Mouse (Mus musculus) layer of hippocampus, adult 9-10 months (tissue): ENCODE measurements at regions not wholly inside any gene's neighbourhood (a gene's known extent, or its start where the extent isn't known, plus 50 kb on each side); places are given as distances from the start of the nearest gene placed in this dataset.

Source experiments
- DNase-seq: peaks from one replicate; pipeline ENCODE4 v3.0.0; 2022; ENCODE audit warnings: low spot score

DNA sequence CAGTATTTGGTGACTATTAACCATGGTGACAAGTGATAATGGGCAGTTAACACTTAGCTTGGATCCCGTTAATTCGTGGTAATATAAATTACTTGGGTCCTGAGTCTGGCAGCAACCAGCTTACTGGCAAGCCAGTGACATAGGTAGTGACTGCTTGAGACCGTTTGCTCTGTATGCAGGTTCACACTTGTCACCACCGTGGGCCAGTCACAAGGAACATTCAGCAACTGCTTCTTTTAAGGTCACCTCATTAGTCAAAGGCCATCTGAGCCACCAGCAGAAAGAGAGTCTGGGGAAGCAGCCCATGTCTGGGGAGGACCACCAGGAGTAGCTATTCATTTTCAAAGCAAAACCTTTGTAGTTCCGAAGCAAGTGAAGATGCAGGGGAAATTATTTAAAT is 220.3 kb upstream of the Mgmt start:
- no peak for DNase-seq

DNA sequence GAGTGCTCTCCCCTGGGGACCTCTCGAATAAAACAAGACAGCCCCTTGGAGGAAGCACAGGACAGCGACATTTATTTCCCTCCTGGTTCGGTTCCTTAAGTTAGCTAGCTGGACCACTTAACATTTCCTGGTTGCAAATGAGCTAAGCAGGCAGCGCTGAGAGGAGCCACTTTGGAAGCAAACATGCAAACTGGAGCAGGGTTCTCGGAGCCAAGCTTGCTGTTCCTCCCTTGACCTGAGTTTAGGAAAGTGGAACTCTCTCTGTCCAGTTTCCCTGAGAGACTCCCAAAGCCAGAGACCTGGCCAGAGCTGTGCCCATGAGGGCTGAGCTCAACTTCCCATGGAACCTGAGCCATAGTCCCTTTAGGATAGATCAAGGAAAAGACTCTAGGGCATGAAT is 219.4 kb upstream of the Mgmt start:
- DNase-seq, result no peak

DNA sequence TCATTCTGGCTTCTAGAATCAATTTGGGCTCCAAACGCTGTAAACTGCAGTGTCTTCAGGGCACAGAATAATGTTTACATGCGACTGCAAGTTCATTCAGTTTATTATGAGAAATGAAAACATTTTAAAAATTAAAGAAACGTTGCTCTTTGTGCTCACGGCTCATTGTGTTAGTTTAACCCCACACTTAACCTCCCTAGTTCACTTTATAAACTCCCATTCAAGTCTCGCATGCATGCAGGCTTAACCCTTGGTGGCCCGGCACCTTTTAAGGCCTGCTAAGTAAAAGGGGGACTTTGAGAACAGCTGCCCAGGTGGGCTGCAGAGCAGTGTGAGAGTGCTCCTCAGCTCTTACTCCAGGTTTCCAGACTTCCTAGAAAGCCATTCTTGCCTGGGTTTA is 218.3 kb upstream of the Mgmt start:
- no peak for DNase-seq

DNA sequence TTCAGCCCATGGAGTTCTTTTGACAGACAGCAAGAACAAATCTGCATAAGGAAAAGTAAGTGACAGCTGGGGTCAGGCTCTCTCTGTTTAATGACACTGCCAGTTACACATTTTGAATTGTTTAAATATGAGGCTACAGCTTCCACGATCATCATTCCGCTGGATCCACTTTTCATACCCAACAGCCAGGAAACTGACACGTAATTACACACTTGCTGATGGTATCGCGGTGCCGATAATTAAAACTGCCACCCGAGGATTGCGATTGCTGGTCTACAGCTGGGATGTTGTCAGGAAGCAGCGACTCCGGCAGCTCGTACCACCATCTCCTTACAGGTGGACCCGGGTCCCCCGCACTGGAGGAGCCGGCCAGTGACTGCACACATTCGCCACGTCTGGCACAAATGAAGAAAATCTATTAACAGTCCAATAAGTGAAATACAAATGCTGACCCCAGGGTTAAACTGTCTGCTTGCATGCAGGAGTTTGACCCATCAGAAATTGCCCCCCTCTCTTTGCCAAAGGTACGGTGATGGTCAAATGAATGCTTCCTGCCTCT is 217.3 kb upstream of the Mgmt start:
- DNase-seq, result no peak

DNA sequence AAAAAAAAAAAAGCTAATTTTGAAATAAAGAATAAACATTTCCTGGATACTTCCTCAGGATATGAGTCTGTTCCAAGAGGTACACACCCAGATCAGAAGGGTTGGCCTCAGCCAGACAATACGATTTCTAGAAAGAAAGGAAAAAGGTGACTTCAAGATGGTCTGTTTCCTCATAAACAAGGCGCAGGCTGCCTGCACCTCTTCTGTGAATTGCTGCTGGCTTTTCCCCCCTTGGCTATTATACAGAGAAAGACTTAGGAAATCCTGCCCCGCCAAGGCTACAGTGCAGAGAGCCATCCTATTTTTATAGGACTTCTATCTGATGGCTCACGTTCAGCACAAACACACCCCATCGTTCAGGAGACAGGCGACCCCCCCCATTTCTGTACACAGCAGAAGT is 204.8 kb upstream of the Mgmt start:
- no peak for DNase-seq

DNA sequence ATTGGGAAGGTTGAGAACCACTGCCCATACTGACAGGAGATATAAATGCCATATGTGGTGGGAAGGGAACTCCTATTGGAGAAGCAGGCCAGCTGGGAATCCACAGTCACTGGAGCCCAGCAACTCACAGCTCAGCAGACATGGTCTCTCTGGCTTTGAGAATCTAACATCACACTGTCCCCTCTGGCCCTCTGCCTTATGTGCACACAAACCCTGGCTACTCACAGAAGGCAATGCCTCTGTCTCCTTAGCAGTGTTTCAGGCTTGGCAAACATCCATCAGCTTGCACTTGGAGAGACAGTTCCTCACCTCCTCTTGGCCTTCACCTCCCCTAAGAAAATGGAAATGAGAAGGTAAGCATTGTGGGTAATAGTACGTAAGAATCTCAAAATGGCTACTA is 188.2 kb upstream of the Mgmt start:
- DNase-seq, result no peak

DNA sequence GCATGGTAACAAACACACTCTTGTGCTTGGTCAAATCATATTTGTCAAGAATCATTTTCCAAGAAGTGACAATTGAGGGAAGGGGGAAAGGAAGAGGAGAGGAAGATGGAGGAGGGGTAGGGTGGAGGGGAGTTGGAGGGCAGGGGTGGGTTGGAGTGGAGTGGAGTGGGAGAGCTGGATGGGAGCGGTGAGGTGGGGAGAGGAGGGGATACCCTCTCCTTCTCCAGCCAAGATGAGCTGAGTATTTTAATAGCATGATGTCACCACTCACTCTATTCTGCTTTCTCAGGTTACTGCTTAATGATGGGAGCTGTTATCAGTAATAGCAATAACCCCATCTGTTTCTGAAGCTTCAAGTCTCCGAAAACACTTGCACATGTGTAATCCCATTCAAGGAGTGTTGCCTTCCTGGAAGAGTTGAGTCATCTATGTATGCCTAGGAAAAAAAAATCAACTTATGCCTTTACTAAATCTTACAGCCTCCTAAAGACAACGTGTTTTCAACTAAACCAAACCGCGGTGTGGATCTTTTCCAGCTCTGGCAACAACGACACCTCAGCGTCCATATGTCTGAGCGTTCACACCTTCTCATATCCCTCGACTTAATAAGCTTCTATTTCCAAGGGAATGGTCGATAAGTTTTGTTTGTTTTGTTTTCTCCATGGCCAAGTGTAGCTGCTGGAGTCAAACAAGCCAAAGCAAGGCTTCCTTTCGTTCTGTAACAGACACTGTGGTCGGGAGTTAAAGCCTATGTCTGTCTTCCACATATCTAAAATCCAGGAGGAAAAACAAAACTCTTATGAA is 187.0 kb upstream of the Mgmt start:
- DNase-seq, result no peak

DNA sequence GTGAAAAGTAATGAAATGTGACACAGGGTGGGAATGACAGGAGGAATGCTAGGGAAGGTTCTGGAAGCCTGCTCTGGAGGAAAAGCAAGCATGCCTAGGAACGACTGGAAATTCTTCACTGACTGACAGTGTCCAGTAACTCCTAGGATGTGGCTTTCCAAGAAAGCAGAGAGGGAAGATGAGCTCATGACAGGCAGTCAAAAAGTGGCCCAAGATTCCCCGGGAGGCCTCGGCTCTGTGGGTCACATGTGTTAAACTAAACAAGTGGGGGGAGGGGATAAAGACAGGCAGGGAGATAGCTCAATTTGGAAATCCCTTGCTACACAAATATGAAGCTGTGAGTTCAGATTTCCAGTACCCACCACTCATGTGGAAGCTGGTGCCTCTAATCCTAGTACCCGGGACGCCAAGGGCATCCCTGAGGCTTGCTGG is 186.4 kb upstream of the Mgmt start:
- DNase-seq, result no peak

DNA sequence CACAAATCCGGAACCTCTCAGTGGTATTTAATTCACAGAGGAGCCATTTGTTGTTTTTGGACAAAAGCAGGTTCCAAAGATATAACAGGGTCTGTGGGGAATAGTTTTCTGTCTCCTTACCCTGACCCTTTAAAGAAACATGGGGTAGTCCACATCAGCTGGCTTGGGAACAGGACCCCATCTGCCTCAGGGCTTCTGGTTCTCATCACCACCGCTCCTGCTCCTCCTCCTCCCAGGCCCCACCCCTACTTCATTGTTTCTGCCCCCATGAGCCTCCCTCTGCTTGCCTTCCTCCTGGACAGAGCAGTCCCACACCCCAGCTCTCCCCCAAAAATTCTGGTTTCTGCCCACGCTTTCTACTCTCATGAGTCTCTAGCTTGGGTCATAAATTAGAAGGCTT is 183.8 kb upstream of the Mgmt start:
- DNase-seq, result no peak

DNA sequence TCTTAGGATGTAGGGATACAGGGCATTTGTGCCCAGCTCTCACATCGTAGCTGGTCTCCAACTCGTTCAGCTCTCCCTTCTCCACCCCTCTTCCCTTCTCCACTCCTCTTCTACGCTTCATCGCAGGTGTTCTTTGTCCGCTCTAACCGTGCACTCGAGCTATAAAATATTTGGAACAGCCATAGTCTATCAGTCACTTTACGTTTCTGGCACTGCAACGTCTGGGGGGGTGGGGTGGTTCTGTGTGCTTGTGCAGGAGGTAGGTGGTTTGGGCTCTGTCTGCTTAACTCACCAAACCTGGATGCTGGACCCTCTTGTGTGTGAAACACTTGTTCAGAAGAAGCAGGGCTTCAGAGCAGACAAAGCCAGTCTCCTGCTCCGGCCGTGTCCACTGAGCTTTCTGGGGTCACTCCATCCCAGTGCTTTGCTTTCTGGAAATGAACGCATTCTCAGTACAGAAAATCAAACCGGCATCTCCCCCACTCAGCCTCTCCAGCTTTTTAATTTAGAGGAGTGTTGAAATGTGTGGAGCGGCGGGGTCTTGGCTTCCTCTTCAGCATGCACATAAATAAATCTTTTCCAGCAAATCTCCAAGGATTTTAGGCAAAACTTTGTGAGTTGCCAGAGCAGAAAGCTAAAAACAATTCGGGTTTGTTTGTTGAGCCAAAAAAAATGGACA is 181.3 kb upstream of the Mgmt start:
- no peak for DNase-seq

DNA sequence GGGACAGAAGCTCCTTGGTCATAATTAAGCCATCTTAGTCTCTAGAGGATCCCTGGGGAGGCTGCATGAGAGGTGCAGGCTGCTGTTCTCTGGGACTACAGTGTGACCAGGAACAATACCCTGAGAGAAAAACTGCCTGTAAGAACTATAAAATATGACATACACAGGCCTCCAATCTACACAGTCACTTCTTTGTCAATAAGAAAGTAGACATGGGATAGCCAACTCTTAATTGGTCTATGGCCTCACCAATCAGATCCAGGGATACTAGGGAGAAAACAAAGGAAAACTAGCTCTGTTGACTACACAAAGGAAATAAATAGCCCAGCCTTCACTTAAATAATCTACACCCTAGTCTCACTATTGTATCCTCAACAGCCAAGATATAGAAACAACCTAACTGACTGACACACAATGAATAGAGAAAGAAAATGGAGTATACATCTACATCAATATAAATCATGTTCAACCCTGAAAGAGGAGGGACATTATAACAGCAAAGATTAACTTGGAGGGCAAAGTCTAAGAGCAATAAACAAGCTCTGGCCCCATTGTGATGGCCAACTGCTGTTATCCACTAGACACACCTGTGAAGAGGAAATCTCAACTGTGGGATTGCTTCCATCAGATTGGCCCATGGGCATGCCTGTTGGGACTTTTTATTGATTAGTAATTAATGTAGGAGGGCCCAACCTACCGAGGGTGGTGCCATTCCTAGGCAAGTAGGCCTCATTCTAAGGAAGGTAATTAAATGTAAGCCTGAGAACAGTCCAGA is 166.6 kb upstream of the Mgmt start:
- DNase-seq, result no peak

DNA sequence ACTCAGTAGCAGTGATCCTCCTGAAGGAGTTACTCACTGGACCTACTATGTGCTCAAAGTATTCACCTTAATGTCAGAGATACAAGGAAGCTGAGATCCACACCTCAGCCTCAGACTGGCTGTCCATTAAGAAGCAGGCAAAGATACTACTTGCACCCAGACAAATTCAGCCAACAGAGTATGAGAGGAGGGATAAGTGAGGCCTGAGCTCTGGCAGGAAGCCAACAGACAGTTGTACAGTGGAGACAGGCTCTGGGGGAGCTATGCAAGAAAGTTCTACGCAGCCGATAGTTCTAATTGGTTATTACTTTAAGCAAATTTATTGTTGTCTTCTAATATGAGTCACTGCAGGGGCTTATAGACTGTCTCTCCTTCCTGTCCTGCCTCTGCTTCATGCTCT is 152.2 kb upstream of the Mgmt start:
- no peak for DNase-seq

DNA sequence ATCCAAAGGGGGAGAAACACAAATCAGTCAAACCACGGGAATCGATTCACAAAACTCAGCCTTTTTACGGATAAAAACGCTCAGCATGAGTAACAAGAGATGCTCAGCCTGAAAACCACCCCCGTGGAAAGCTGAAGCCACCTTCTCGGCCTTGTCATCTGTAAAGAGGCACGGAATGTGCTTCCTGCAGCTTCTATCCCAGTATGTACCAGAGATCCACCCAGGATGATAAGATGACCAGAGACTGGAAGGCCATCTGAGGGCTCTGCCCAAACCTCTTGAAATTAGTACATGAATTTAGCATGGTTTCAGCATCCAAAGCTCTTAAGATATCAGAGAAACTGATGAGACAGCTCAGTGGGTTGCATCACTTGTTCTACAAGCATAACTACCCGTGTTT is 149.0 kb upstream of the Mgmt start:
- no peak for DNase-seq

DNA sequence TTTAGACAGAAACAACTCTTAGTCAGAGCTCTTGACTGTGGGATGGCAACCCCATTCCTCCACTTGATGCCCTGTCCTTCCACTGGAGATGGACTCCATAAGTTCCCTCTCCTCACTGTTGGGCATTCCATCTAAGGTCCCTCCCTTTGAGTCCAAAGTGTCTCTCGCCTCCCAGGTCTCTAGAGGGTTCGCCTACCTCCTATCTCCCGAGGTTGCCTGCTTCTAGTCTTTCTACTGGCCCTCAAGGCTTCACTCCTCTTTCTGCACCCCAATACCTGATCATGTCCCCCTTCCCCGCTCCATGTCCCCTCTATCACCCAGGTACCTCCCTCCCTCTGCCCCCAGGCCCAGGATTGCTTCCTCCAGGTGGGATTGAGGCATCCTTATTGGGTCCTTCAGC is 142.9 kb upstream of the Mgmt start:
- no peak for DNase-seq

DNA sequence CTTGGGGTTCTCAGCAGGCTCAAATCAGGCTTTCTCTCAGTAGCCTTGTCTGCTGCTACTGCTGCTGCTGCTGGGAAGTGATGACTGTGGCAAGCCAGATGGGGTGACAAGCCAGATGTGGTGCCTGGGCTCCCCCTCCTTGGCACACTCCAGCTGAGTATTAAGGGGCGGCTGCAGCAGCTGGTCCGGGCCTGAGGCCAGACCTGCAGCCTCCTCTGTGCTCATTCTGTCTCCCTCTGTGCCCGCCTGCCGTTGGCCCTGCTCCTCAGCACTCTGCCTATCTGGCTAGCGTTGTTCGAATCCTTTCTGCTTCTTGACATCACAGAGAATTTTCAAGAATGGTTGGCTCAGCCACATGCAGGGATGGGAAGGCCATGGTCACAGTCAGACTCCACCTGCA is 139.6 kb upstream of the Mgmt start:
- no peak for DNase-seq

DNA sequence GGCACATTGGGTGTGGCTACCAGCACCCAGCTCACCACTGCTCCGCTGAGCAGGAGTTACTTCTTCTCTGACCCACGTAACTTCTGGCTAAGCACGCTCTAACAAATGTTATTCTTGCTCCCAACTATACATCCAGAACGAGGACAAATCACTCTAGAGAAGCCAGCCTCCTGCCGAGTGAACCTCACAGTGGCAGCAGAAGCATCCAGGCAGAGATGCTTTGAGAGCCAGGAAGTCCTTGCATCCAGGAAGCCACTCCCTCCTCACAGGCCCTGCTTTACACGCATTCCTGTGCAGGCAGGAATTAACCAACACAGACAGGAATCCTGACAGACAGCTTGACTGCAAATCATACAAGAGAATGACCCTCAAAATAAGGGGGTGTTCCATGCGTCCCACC is 129.4 kb upstream of the Mgmt start:
- DNase-seq, result no peak

DNA sequence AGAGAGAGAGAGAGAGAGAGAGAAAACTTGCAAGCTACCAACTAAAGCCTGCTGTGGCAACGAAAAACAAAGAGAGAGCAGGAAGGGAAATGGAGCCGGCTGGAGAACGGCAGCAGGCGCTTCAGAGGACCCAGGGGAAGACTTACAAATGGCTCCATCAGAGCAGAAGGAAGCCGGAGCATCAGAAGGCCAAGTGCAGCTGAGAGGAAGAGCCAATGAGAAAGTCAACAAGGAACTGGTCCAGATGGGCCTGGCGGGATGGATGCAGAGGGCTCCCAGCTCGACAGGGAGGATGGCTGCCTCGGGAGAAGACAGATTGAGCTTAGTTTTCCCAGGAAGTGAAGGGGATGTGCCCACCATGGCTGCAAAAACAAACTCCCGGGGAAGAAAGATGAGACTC is 127.2 kb upstream of the Mgmt start:
- DNase-seq, result no peak

DNA sequence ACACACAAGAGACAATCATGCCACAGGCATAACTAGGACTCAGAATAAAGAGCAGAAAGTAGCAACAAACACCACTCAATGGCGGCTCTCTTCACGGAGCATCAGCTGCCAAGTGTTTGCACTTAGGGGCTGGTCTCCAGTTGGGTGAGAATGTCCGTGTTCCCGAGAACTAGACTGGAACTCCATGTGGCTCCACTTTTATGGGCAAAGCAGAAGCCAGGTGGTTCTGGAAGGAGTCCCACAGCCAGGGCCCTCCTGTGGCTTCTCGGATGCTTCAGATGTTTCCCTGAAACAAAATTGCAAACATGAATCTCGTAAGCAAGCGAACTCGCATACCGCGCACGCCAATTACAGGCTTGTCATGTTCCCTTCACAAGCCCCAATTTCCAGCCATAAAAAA is 113.7 kb upstream of the Mgmt start:
- DNase-seq, result no peak

DNA sequence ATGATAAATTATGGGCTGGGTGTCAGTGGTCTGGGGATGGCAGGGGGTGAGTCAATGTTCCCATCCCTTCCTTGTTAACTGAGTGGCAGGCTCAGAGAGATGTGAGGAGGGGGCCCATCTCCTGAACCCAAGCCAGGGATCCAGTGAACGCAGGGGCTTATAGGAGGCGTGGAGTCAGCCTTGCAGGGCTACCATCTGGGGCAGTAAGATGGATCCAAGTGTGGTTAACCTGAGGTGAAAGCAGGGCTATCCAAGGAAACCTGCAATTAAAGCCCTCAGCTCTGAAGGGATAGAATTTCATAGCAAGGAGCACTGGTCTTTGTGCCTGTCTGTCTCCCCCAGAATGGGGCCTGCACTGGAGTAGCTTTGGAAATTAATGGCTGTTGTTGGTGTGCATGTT is 103.3 kb upstream of the Mgmt start:
- no peak for DNase-seq

DNA sequence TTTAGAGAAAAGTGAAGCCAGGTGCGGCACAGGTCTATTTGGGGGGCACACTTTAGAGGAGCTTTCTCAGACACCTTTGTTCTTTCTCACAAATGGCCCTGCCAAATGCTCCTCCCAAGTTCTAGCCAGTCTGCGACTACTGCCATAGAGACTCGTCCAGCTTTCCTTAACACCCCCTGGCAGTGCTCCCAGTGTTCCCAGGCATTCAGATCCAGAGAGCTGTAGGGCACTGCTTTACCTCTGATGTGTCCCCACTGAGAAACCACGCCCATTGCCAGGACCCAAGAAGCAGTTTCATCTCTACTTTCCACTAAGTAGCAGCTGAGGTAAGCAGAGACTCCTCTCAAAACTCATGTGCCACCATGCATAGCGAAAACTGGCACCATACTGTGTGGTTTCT is 102.3 kb upstream of the Mgmt start:
- DNase-seq, result no peak

DNA sequence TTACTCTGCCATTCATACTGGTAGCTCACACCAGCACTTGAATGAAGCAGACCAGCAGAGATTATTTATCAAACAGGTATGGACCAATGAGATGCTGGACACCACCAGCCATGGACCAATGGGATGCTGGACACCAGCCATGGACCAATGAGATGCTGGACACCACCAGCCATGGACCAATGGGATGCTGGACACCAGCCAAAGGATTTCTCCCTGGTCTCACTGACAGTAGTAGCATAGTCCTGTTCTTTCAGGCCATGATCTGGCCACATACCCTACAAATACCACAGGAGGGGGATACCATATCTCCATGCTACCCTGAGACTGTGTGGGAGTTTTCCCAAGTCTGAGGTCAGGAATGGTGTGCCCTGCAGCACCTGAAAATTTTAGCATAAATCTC is 98.0 kb upstream of the Mgmt start:
- DNase-seq, result no peak

DNA sequence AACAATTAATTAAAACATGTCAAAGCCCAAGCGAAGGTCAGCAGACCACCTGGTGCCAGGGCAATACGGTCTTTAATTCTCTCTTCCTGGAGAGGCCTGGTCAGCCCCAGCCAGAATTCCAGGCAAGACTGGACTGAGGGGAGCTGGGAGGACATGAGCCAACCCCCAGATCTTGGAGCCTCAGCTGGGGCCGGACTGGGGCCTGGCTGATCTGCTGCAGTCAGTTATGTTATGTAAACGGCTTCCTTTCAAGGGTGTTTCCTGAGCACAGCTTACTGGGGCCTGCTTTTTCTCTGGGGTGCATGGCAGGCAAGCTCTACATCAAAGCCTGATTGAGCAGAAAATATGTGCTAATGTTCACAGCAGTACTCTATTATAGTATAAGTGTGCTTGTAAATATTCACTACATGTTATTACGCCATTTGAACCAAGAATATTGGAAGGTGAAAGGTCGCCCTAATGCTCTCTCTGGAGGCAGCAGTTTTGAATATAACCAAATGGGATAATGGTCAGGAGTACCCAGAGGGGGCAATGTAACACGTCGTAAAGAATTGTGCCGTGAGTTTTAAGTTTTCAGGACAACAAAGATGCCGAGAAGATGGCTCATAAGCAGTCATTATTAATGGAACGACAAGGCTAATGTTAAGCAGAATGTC is 96.5 kb upstream of the Mgmt start:
- no peak for DNase-seq
